Mouse (Mus musculus): ENCODE results near the gene Prrg2. TPM values are rescaled to one million over a fixed set of nuclear protein-coding genes. Genes with fewer than 3 reads are reported as not detected.

Prrg2 gene
- total RNA-seq, 1 experiment, result 11.4 TPM

GRCm38 (mm10) chr7:45052862-45053116, 9.7 kb downstream of the Prrg2 start, which contains the start of gene Prr12:
Prr12 (minus strand) TSS chr7:45052881.
- H3K36me3 ChIP-seq (ENCODE audit: control insufficient read depth, insufficient read depth, low read length, poor library complexity, severe bottlenecking), result peaks cover 22% of the 10 kb centered on the region
- in situ Hi-C loops (cut with MboI; ENCODE audit: low sequenced_read_pairs in 2 of 2, unreplicated experiment in 2 of 2), result no loop called here
- H3K4me1 ChIP-seq (ENCODE audit: control insufficient read depth in 2 of 2, insufficient read depth in 2 of 2, low read length in 2 of 2, poor library complexity in 1 of 2), result peaks cover 0 to 23% of the 10 kb centered on the region in 2 experiments; a peak in 2 of 4 replicates

GRCm38 (mm10) chr7:45052181-45052861, 10.2 kb downstream of the Prrg2 start:
- Histone ChIP-seq H3K4me1 (ENCODE audit: control insufficient read depth in 2 of 2, insufficient read depth in 2 of 2, low read length in 2 of 2, poor library complexity in 1 of 2) (peaks cover 0 to 27% of the 10 kb centered on the region in 2 experiments; a peak in 2 of 4 replicates), H3K36me3 (ENCODE audit: control insufficient read depth, insufficient read depth, low read length, poor library complexity, severe bottlenecking) (peaks cover 26% of the 10 kb centered on the region), H3K4me3 (ENCODE audit: insufficient read depth in 1 of 2, low read depth in 1 of 2, low read length in 2 of 2, poor library complexity in 1 of 2, severe bottlenecking in 1 of 2) (peak overlapping the region; percentile 97 to 99), H3K9ac (ENCODE audit: insufficient read depth, low read depth, low read length, poor library complexity, severe bottlenecking) (peak overlapping the region; percentile 91), H3K27ac (ENCODE audit: insufficient read depth, low read depth, low read length, poor library complexity, severe bottlenecking) (peak overlapping the region; percentile 96), H3K9me3 (ENCODE audit: control insufficient read depth, insufficient read depth, low read depth, low read length) (no peaks in the 10 kb centered on the region)
- in situ Hi-C loops (cut with MboI; ENCODE audit: low sequenced_read_pairs in 2 of 2, unreplicated experiment in 2 of 2), result no loop called here
- no peak for TF ChIP-seq CHD2 (IDR thresholded peaks at IDR 0.05; ENCODE audit: low read depth, low read length)
- no peak for TF ChIP-seq ZNF384 (IDR thresholded peaks at IDR 0.05; ENCODE audit: low read depth, low read length)
- TF ChIP-seq MAFK (IDR thresholded peaks at IDR 0.05; ENCODE audit: insufficient read depth, low read depth, low read length), result no peak
- no peak for TF ChIP-seq ZC3H11A (IDR thresholded peaks at IDR 0.05; ENCODE audit: borderline replicate concordance, low read depth, low read length)
- no peak for TF ChIP-seq HCFC1 (IDR thresholded peaks at IDR 0.05; ENCODE audit: borderline replicate concordance, insufficient read depth, low read length)
- DNase-seq (ENCODE audit: low read depth, low spot score), result no peak

More at GRCm38 (mm10) chr7:45052862-45053116, 9.7 kb downstream of the Prrg2 start, which contains the start of gene Prr12:
- Histone ChIP-seq H3K4me3 (ENCODE audit: insufficient read depth in 1 of 2, low read depth in 1 of 2, low read length in 2 of 2, poor library complexity in 1 of 2, severe bottlenecking in 1 of 2) (peak within 1 kb of the TSS; percentile 97 to 99), H3K27ac (ENCODE audit: insufficient read depth, low read depth, low read length, poor library complexity, severe bottlenecking) (peak within 1 kb of the TSS; percentile 96), H3K9ac (ENCODE audit: insufficient read depth, low read depth, low read length, poor library complexity, severe bottlenecking) (peak within 1 kb of the TSS; percentile 92), H3K9me3 (ENCODE audit: control insufficient read depth, insufficient read depth, low read depth, low read length) (no peaks in the 10 kb centered on the region)
- peak; percentile 24 for DNase-seq (ENCODE audit: low read depth, low spot score)
- TF ChIP-seq ZC3H11A (IDR thresholded peaks at IDR 0.05; ENCODE audit: borderline replicate concordance, low read depth, low read length) (no peak), ZNF384 (IDR thresholded peaks at IDR 0.05; ENCODE audit: low read depth, low read length) (0 out of 2 replicates have a peak, but pooled peaks have one; percentile 34)

- H3K27ac ChIP-seq (ENCODE audit: insufficient read depth, low read depth, low read length, poor library complexity, severe bottlenecking), result peak overlapping the region; percentile 33
- H3K9me3 ChIP-seq (ENCODE audit: control insufficient read depth, insufficient read depth, low read depth, low read length), result no peaks in the 10 kb centered on the region
- TF ChIP-seq HCFC1 (IDR thresholded peaks at IDR 0.05; ENCODE audit: borderline replicate concordance, insufficient read depth, low read length) (no peak), ZNF384 (IDR thresholded peaks at IDR 0.05; ENCODE audit: low read depth, low read length) (no peak), ZC3H11A (IDR thresholded peaks at IDR 0.05; ENCODE audit: borderline replicate concordance, low read depth, low read length) (no peak), CHD2 (IDR thresholded peaks at IDR 0.05; ENCODE audit: low read depth, low read length) (no peak), MAFK (IDR thresholded peaks at IDR 0.05; ENCODE audit: insufficient read depth, low read depth, low read length) (no peak)
- H3K9ac ChIP-seq (ENCODE audit: insufficient read depth, low read depth, low read length, poor library complexity, severe bottlenecking), result peak overlapping the region; percentile 91; the same call in 1 of the 2 replicates
- in situ Hi-C loops (cut with MboI; ENCODE audit: low sequenced_read_pairs in 2 of 2, unreplicated experiment in 2 of 2), result no loop called here
- H3K36me3 ChIP-seq (ENCODE audit: control insufficient read depth, insufficient read depth, low read length, poor library complexity, severe bottlenecking), result peaks cover 34% of the 10 kb centered on the region
- DNase-seq (ENCODE audit: low read depth, low spot score), result no peak
- H3K4me3 ChIP-seq (ENCODE audit: insufficient read depth in 1 of 2, low read depth in 1 of 2, low read length in 2 of 2, poor library complexity in 1 of 2, severe bottlenecking in 1 of 2), result peak overlapping the region; percentile 97 to 99
- H3K4me1 ChIP-seq (ENCODE audit: control insufficient read depth in 2 of 2, insufficient read depth in 2 of 2, low read length in 2 of 2, poor library complexity in 1 of 2), result peaks cover 2 to 25% of the 10 kb centered on the region in 2 experiments; a peak in 3 of 4 replicates
Observed at GRCm38 (mm10) chr7:45051601-45051974, 10.9 kb downstream of the Prrg2 start.

- peak overlapping the region; percentile 33 for H3K27ac ChIP-seq (ENCODE audit: insufficient read depth, low read depth, low read length, poor library complexity, severe bottlenecking)
- H3K36me3 ChIP-seq (ENCODE audit: control insufficient read depth, insufficient read depth, low read length, poor library complexity, severe bottlenecking), result peaks cover 38% of the 10 kb centered on the region
- peaks cover 4 to 24% of the 10 kb centered on the region in 2 experiments; a peak in 3 of 4 replicates for H3K4me1 ChIP-seq (ENCODE audit: control insufficient read depth in 2 of 2, insufficient read depth in 2 of 2, low read length in 2 of 2, poor library complexity in 1 of 2)
- H3K9me3 ChIP-seq (ENCODE audit: control insufficient read depth, insufficient read depth, low read depth, low read length), result no peaks in the 10 kb centered on the region
- H3K4me3 ChIP-seq (ENCODE audit: insufficient read depth in 1 of 2, low read depth in 1 of 2, low read length in 2 of 2, poor library complexity in 1 of 2, severe bottlenecking in 1 of 2), result peak overlapping the region; percentile 97 to 99
- TF ChIP-seq ZNF384 (IDR thresholded peaks at IDR 0.05; ENCODE audit: low read depth, low read length), result no peak
- TF ChIP-seq CHD2 (IDR thresholded peaks at IDR 0.05; ENCODE audit: low read depth, low read length), result peak; percentile 81
- DNase-seq (ENCODE audit: low read depth, low spot score), result peak; percentile 83
- in situ Hi-C loops (cut with MboI; ENCODE audit: low sequenced_read_pairs in 2 of 2, unreplicated experiment in 2 of 2), result no loop called here
- peak overlapping the region; percentile 91; the same call in 1 of the 2 replicates for H3K9ac ChIP-seq (ENCODE audit: insufficient read depth, low read depth, low read length, poor library complexity, severe bottlenecking)
Observed at GRCm38 (mm10) chr7:45050945-45051600, 11.4 kb downstream of the Prrg2 start.
